Mouse (Mus musculus): ENCODE measurements around the gene Sik3.

GRCm38 (mm10) chr9:46208401-46208974 lies 195.9 kb downstream of the Sik3 start:
- no peak for TF ChIP-seq CTCF (IDR thresholded peaks at IDR 0.05; ENCODE audit: low read depth, low read length)
- TF ChIP-seq POLR2A (IDR thresholded peaks at IDR 0.05; ENCODE audit: extremely low read depth, insufficient read depth, low read length), result no peak
